Mouse (Mus musculus): ENCODE measurements at regions not wholly inside any gene's neighbourhood (a gene's known extent, or its start where the extent isn't known, plus 50 kb on each side); places are given as distances from the start of the nearest gene placed in this dataset.

GRCm38 (mm10) chr1:187413881-187414280 is 194.7 kb upstream of the Esrrg start:
- no peak for DNase-seq (ENCODE audit: low spot score in 2 of 2)

- no peak for DNase-seq (ENCODE audit: low spot score in 2 of 2)
Observed at GRCm38 (mm10) chr1:187418186-187419140, 190.1 kb upstream of the Esrrg start.

GRCm38 (mm10) chr1:187428536-187429215 is 179.9 kb upstream of the Esrrg start:
- DNase-seq (ENCODE audit: low spot score in 2 of 2) = no peak

- no peak for DNase-seq (ENCODE audit: low spot score in 2 of 2)
Observed at GRCm38 (mm10) chr1:187433716-187434634, 174.6 kb upstream of the Esrrg start.

GRCm38 (mm10) chr1:187439170-187439914 is 169.2 kb upstream of the Esrrg start:
- DNase-seq (ENCODE audit: low spot score in 2 of 2) = no peak

GRCm38 (mm10) chr1:187441668-187442193 is 166.9 kb upstream of the Esrrg start:
- DNase-seq (ENCODE audit: low spot score in 2 of 2) = no peak

GRCm38 (mm10) chr1:187446511-187446910 is 162.1 kb upstream of the Esrrg start:
- no peak for DNase-seq (ENCODE audit: low spot score in 2 of 2)

- DNase-seq (ENCODE audit: low spot score in 2 of 2) = peak; percentile 37 to 38
Observed at GRCm38 (mm10) chr1:187448173-187448572, 160.4 kb upstream of the Esrrg start.

GRCm38 (mm10) chr1:187450106-187450505 is 158.5 kb upstream of the Esrrg start:
- no peak for DNase-seq (ENCODE audit: low spot score in 2 of 2)

GRCm38 (mm10) chr1:187452189-187452588 is 156.4 kb upstream of the Esrrg start:
- DNase-seq (ENCODE audit: low spot score in 2 of 2) = peak in 1 of 2 experiments; percentile 14

- no peak for DNase-seq (ENCODE audit: low spot score in 2 of 2)
Observed at GRCm38 (mm10) chr1:187454431-187454830, 154.2 kb upstream of the Esrrg start.

GRCm38 (mm10) chr1:187484821-187485220 is 123.8 kb upstream of the Esrrg start:
- DNase-seq (ENCODE audit: low spot score in 2 of 2) = no peak

- DNase-seq (ENCODE audit: low spot score in 2 of 2) = no peak
Observed at GRCm38 (mm10) chr1:187487948-187488690, 120.5 kb upstream of the Esrrg start.

GRCm38 (mm10) chr1:187489452-187489851 is 119.1 kb upstream of the Esrrg start:
- DNase-seq (ENCODE audit: low spot score in 2 of 2) = no peak

GRCm38 (mm10) chr1:187505368-187505767 is 103.2 kb upstream of the Esrrg start:
- DNase-seq (ENCODE audit: low spot score in 2 of 2) = no peak

GRCm38 (mm10) chr1:187507217-187507616 is 101.4 kb upstream of the Esrrg start:
- no peak for DNase-seq (ENCODE audit: low spot score in 2 of 2)

- no peak for DNase-seq (ENCODE audit: low spot score in 2 of 2)
Observed at GRCm38 (mm10) chr1:187531349-187531922, 77.2 kb upstream of the Esrrg start.

GRCm38 (mm10) chr1:187536263-187536662 is 72.3 kb upstream of the Esrrg start:
- DNase-seq (ENCODE audit: low spot score in 2 of 2) = no peak

- DNase-seq (ENCODE audit: low spot score in 2 of 2) = no peak
Observed at GRCm38 (mm10) chr1:187556718-187557117, 51.9 kb upstream of the Esrrg start.

All from urinary bladder, adult 18-20 months (tissue).